Mouse (Mus musculus) liver, adult 2 months (tissue): ENCODE data around the gene Eml1.

ENCODE experiments used
- CTCF ChIP-seq: fragments of 200-500 bp; IDR thresholded peaks from 2 replicates; pipeline ENCODE4 v1.5.1; 2011; ENCODE audit warnings: low read depth, low read length, control low read depth
- POLR2A ChIP-seq: fragments of 200-500 bp; IDR thresholded peaks from 2 replicates; pipeline ENCODE4 v1.6.1; 2011; ENCODE audit warnings: low read length, control low read depth; ENCODE audit not compliant: insufficient read depth; ENCODE audit errors: extremely low read depth

GRCm38 (mm10) chr12:108350931-108351330, 19.8 kb upstream of the Eml1 start:
- TF ChIP-seq CTCF (no peak), POLR2A (no peak)
